ENCODE assay signal across 8 mouse cellular contexts in the genomic region with DNA sequence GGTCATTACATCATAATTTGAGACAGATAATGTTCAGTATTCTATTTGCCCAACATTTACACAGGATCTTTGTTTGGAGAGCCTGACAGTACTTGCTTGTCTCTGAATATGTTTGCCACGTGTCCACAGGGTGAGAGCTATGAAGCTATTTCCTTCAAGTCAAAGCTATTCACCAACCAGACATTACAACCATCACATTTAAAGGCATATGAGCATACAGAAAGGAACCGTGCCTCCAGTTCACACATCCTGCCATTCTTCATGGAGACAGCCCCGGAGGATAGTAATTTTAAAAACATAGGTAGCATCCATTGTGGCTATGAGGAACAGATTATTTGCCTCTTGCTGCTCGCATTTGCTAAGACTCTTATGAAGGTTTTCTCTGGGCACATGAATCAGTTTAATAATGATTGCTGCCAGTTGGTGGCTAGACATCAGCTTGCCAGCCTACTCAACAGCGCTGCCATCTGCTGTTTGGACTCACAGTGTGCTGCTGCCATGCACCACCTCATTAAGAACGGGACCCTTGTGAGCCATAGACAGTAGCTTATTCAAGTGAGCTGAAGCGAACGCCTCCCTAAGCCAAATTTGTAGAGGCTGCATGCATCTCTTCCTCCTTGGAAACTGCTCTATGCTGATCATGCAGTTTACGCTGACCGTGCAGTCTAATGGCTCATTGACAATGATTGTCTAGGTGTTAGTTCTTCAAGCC.
DNase-seq lines count a peak whose midpoint lies in the region; ATAC-seq and TF ChIP-seq lines count a peak whose summit lies in the region.

No protein-coding gene starts in this region.

- 71% methylated on average over 10 of the region's 10 CpGs for WGBS in kidney, embryonic 15.5 days

- H3K9ac ChIP-seq in kidney, embryonic 15.5 days, result no peak overlapping the region
- no peak overlapping the region for H3K9ac ChIP-seq in MEL (ENCODE audit: control insufficient read depth, low read depth, low read length, poor library complexity, severe bottlenecking)

- H3K27me3 ChIP-seq in kidney, embryonic 15.5 days, result no peaks in the 10 kb centered on the region
- H3K27me3 ChIP-seq in MEL (ENCODE audit: control insufficient read depth in 1 of 2, insufficient read depth in 2 of 2, low read length in 2 of 2) (no peaks in the 10 kb centered on the region; a peak in 1 of 4 replicates), myocyte (ENCODE audit: control insufficient read depth, insufficient read depth, insufficient read length) (no peaks in the 10 kb centered on the region)

- no peaks in the 10 kb centered on the region for H3K9me3 ChIP-seq in kidney, embryonic 15.5 days (replicated peaks)
- H3K9me3 ChIP-seq in MEL (replicated peaks; ENCODE audit: insufficient read depth, low read length), result no peaks in the 10 kb centered on the region

- H3K27ac ChIP-seq in kidney, embryonic 15.5 days, result no peak overlapping the region
- no peak overlapping the region for H3K27ac ChIP-seq in MEL (ENCODE audit: control insufficient read depth, low read depth, low read length)

- 0 out of 2 replicates have a peak, but pooled peaks have one; percentile 52 for ATAC-seq in kidney, embryonic 15.5 days (replicated peaks; ENCODE audit: low FRiP score)

- TF ChIP-seq POLR2A in MEL (IDR thresholded peaks at IDR 0.05; ENCODE audit: control insufficient read depth in 1 of 2, insufficient read depth in 1 of 2, low read depth in 1 of 2, low read length in 2 of 2, poor library complexity in 1 of 2) (no peak), myocyte (IDR thresholded peaks at IDR 0.05; ENCODE audit: insufficient read length, low read depth) (no peak)

- DNase-seq in kidney, adult 11 months, result no peak
- peak; percentile 27 for DNase-seq in MEL (ENCODE audit: low read depth, low spot score)
- DNase-seq in cerebellum, postnatal 36 days, result peak; percentile 48
- DNase-seq in induced T-regulatory cell, adult 2 months (ENCODE audit: low read depth), result peak; percentile 16
- DNase-seq in ovary, postnatal 10 days (ENCODE audit: low spot score), result no peak
- no peak for DNase-seq in lung, postnatal 10 days

- no peaks in the 10 kb centered on the region for H3K36me3 ChIP-seq in kidney, embryonic 15.5 days
- H3K36me3 ChIP-seq in MEL (ENCODE audit: control insufficient read depth in 1 of 2, insufficient read depth in 2 of 2, low read length in 2 of 2), result no peaks in the 10 kb centered on the region
- H3K36me3 ChIP-seq in myocyte (ENCODE audit: control insufficient read depth, insufficient read depth), result no peaks in the 10 kb centered on the region

- no peak overlapping the region for H3ac ChIP-seq in myocyte (ENCODE audit: control insufficient read depth, insufficient read length)

- TF ChIP-seq EP300 in MEL (IDR thresholded peaks at IDR 0.05; ENCODE audit: low read depth in 1 of 2, low read length in 2 of 2), result no peak

- H3K4me1 ChIP-seq in kidney, embryonic 15.5 days, result no peaks in the 10 kb centered on the region
- peaks cover 0 to 3% of the 10 kb centered on the region in 2 experiments; a peak in 2 of 4 replicates for H3K4me1 ChIP-seq in MEL (ENCODE audit: control insufficient read depth in 1 of 2, insufficient read depth in 2 of 2, low read length in 2 of 2)

- H3K79me2 ChIP-seq in MEL (ENCODE audit: control insufficient read depth, insufficient read depth, low read length, poor library complexity) (no peaks in the 10 kb centered on the region), myocyte (ENCODE audit: control insufficient read depth, insufficient read depth) (no peaks in the 10 kb centered on the region)

- peak; percentile 24 for TF ChIP-seq RAD21 in MEL (IDR thresholded peaks at IDR 0.05; ENCODE audit: low read depth, low read length)

- no peak overlapping the region for H3K4me3 ChIP-seq in kidney, embryonic 15.5 days (replicated peaks)
- H3K4me3 ChIP-seq in MEL (ENCODE audit: control insufficient read depth in 1 of 2, insufficient read depth in 1 of 2, low read depth in 2 of 2, low read length in 2 of 2), result no peak overlapping the region
- no peak overlapping the region for H3K4me3 ChIP-seq in myocyte

- TF ChIP-seq CTCF in MEL (IDR thresholded peaks at IDR 0.05 in 2 of 3, conservative IDR thresholded peaks at IDR 0.05 in 1 of 3; ENCODE audit: control insufficient read depth in 1 of 3, insufficient read depth in 1 of 3, low read depth in 2 of 3, low read length in 3 of 3, poor library complexity in 1 of 3, severe bottlenecking in 1 of 3), result peak; percentile 13 to 42 (median 26); a peak in 4 of 6 replicates

- no peak overlapping the region for H3K4me2 ChIP-seq in kidney, embryonic 15.5 days
- no peak overlapping the region for H3K4me2 ChIP-seq in myocyte (ENCODE audit: low read depth)

TF ChIP-seq in MEL, 35 proteins besides CTCF, POLR2A, EP300 and RAD21:
- TF ChIP-seq ZMIZ1 (IDR thresholded peaks at IDR 0.05; ENCODE audit: low read depth, low read length) (no peak), ZC3H11A (IDR thresholded peaks at IDR 0.05; ENCODE audit: low read depth, low read length) (peak; percentile 20; the same call in 1 of the 2 replicates), NRF1 (IDR thresholded peaks at IDR 0.05; ENCODE audit: insufficient read depth, low read depth, low read length, poor library complexity, severe bottlenecking) (no peak), NELFE (IDR thresholded peaks at IDR 0.05; ENCODE audit: low read depth, low read length) (no peak), TCF12 (IDR thresholded peaks at IDR 0.05; ENCODE audit: low read depth, low read length) (no peak), SMC3 (IDR thresholded peaks at IDR 0.05; ENCODE audit: low read depth, low read length) (peak; percentile 53), MAFK (IDR thresholded peaks at IDR 0.05; ENCODE audit: borderline replicate concordance, low read depth, low read length) (no peak), MAZ (IDR thresholded peaks at IDR 0.05; ENCODE audit: low read depth, low read length) (no peak), ZKSCAN1 (IDR thresholded peaks at IDR 0.05; ENCODE audit: low read depth, low read length) (no peak), JUND (IDR thresholded peaks at IDR 0.05; ENCODE audit: low read depth, low read length) (no peak), ZNF384 (IDR thresholded peaks at IDR 0.05; ENCODE audit: low read depth, low read length) (no peak), MEF2A (IDR thresholded peaks at IDR 0.05; ENCODE audit: extremely low read depth, insufficient replicate concordance, low read depth, low read length, poor library complexity, severe bottlenecking) (no peak), ELF1 (IDR thresholded peaks at IDR 0.05; ENCODE audit: low read depth, low read length) (no peak), MXI1 (IDR thresholded peaks at IDR 0.05; ENCODE audit: low read depth, low read length) (no peak), USF1 (IDR thresholded peaks at IDR 0.05; ENCODE audit: low read depth, low read length) (no peak)

TF ChIP-seq in myocyte, 11 proteins besides CTCF, POLR2A, EP300 and RAD21:
- TF ChIP-seq MYOD1 (IDR thresholded peaks at IDR 0.05; ENCODE audit: control insufficient read depth in 1 of 3, insufficient read length in 2 of 3, low read depth in 2 of 3) (no peak), MYOG (IDR thresholded peaks at IDR 0.05; ENCODE audit: control insufficient read depth in 1 of 3, insufficient read depth in 1 of 3, insufficient read length in 2 of 3, low read depth in 2 of 3) (no peak), POLR2AphosphoS2 (IDR thresholded peaks at IDR 0.05; ENCODE audit: insufficient read length, low read depth) (peak; percentile 9), MAX (IDR thresholded peaks at IDR 0.05; ENCODE audit: low read depth) (no peak)

Comparison
In these comparisons a context has a peak if more than half of its experiments do, and no peak if none do; other contexts are left out.
1. DNase-seq: peak in MEL (single experiment), cerebellum, postnatal 36 days (2 of 2) and induced T-regulatory cell, adult 2 months (single experiment); none in kidney, adult 11 months (single experiment), ovary, postnatal 10 days (single experiment) and lung, postnatal 10 days (single experiment).